Comparison of ENCODE assay signal across 7 mouse cellular contexts in the genomic region with DNA sequence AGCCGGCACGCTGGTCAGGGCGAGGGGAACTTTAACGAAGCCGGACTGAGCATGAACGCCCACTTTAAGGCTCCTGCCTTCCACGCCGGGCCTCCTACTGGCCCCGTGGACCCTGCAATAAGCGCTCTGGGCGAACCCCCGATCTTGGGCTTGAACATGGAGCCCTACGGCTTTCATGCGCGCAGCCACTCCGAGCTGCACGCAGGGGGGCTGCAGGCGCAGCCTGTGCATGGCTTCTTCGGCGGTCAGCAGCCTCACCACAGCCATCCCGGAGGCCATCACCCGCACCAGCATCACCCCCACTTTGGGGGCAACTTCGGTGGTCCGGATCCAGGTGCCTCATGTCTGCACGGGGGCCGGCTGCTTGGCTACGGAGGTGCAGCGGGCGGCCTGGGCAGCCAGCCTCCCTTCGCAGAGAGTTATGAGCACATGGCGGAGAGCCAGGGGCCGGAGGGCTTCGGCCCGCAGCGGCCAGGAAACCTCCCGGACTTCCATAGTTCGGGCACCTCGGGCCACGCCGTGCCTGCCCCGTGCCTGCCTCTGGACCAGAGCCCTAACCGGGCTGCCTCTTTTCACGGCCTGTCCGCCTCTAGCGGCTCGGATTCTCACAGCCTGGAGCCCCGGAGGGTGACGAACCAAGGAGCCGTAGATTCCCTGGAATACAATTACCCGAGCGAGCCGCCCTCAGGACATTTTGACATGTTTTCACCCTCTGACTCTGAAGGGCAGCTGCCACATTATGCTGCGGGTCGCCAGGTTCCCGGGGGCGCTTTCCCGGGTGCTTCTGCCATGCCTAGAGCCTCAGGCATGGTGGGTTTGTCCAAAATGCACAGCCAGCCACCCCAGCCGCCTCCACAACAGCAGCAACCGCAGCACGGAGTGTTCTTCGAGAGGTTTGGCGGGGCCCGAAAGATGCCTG. TPM values are rescaled to one million over a fixed set of nuclear protein-coding genes. Genes with fewer than 3 reads are reported as not detected.
DNase-seq lines count a peak whose midpoint lies in the region; ATAC-seq and TF ChIP-seq lines count a peak whose summit lies in the region.

No protein-coding gene starts in this region.

- H3K9me3 ChIP-seq in forebrain, embryonic 12.5 days: no peaks in the 10 kb centered on the region
- H3K9me3 ChIP-seq in hindbrain, postnatal 0 days (ENCODE audit: low read length): no peaks in the 10 kb centered on the region

- H3K36me3 ChIP-seq in forebrain, embryonic 12.5 days (replicated peaks): peaks cover 43% of the 10 kb centered on the region
- no peaks in the 10 kb centered on the region for H3K36me3 ChIP-seq in hindbrain, postnatal 0 days (ENCODE audit: insufficient read depth, low read length)

- peaks cover 75% of the 10 kb centered on the region for H3K4me1 ChIP-seq in forebrain, embryonic 12.5 days
- H3K4me1 ChIP-seq in hindbrain, postnatal 0 days (ENCODE audit: insufficient read depth, low read length): peaks cover 21% of the 10 kb centered on the region

- ATAC-seq in forebrain, embryonic 12.5 days (ENCODE audit: low FRiP score): no peak
- no peak for ATAC-seq in hindbrain, postnatal 0 days

- peaks cover 4% of the 10 kb centered on the region; the same call in 1 of the 2 replicates for H3K27me3 ChIP-seq in forebrain, embryonic 12.5 days
- H3K27me3 ChIP-seq in hindbrain, postnatal 0 days (ENCODE audit: insufficient read depth, low read length): no peaks in the 10 kb centered on the region

- no peak for TF ChIP-seq CTCF in hindbrain, postnatal 0 days (IDR thresholded peaks at IDR 0.05; ENCODE audit: low read depth)

- peak overlapping the region; percentile 98 for H3K27ac ChIP-seq in forebrain, embryonic 12.5 days
- H3K27ac ChIP-seq in hindbrain, postnatal 0 days: peak overlapping the region; percentile 90

- DNase-seq in thymus, postnatal 4 days: peak; percentile 48
- no peak for DNase-seq in thymus, adult 18-20 months
- peak; percentile 57 for DNase-seq in hindbrain, postnatal 0 days (ENCODE audit: low spot score)
- DNase-seq in lung, postnatal 4 days: peak; percentile 40 to 46
- DNase-seq in adipocyte (ENCODE audit: low spot score): no peak
- no peak for DNase-seq in adrenal gland, adult 2 months

- peak overlapping the region; percentile 100 for H3K9ac ChIP-seq in forebrain, embryonic 12.5 days
- H3K9ac ChIP-seq in hindbrain, postnatal 0 days (replicated peaks; ENCODE audit: low read length): peak overlapping the region; percentile 85

- under 1% methylated on average over 63 of the region's 63 CpGs for WGBS in forebrain, embryonic 12.5 days
- whole genome bisulfite sequencing in hindbrain, postnatal 0 days: 1% methylated on average over 58 of the region's 63 CpGs

- H3K4me3 ChIP-seq in forebrain, embryonic 12.5 days (replicated peaks): peak overlapping the region; percentile 98
- peak overlapping the region; percentile 88 for H3K4me3 ChIP-seq in hindbrain, postnatal 0 days (ENCODE audit: low read length)

- H3K4me2 ChIP-seq in forebrain, embryonic 12.5 days: peak overlapping the region; percentile 98
- peak overlapping the region; percentile 96 for H3K4me2 ChIP-seq in hindbrain, postnatal 0 days (ENCODE audit: low read depth, low read length)

RNA-seq across cellular contexts. Expression of a gene that starts 1.3 kb away (rescaled TPM):
- polyA plus RNA-seq in forebrain, embryonic 12.5 days (2016; fragmentation: Nextera tagmentation; extraction: Ambion mirVana): 55.8 and 62.6 TPM in 2 replicates
- total RNA-seq in hindbrain, postnatal 0 days (2014; rRNA removed): 71.5 and 87.2 TPM in 2 replicates
- 27.0 and 32.9 TPM in 2 replicates for polyA plus RNA-seq in hindbrain, postnatal 0 days (2015; fragmentation: Nextera tagmentation; extraction: Ambion mirVana)
- 1 to 10 TPM; 3.0 to 5.6 TPM for total RNA-seq in adrenal gland, adult 2 months (2021)
- 4.7 and 4.8 TPM in 2 replicates for polyA plus RNA-seq in adrenal gland, adult 2 months (2012; rRNA removed)

Comparison
In these comparisons a context has a peak if more than half of its experiments do, and no peak if none do; other contexts are left out.
1. DNase-seq: peak in thymus, postnatal 4 days (single experiment), hindbrain, postnatal 0 days (single experiment) and lung, postnatal 4 days (2 of 2); none in thymus, adult 18-20 months (0 of 2), adipocyte (single experiment) and adrenal gland, adult 2 months (single experiment).